Mouse (Mus musculus) hindbrain, embryonic 15.5 days (tissue): ENCODE data around the gene Tbc1d4. TPM values are rescaled to one million over a fixed set of nuclear protein-coding genes. Genes with fewer than 3 reads are reported as not detected.

Source experiments
- ATAC-seq: fragments of 200-750 bp; cut with Nextera tagmentation; 2 replicates; pipeline ENCODE4 v1.8.0; 2017; ENCODE audit warnings: low read depth, moderate number of reproducible peaks, moderate TSS enrichment; ENCODE audit not compliant: low FRiP score
- H3K27ac ChIP-seq: fragments of 300-500 bp; sonication (generic); replicated peaks from 2 replicates; pipeline ENCODE4 v1.5.1; 2015; ENCODE audit warnings: mild to moderate bottlenecking, inconsistent platforms
- H3K27me3 ChIP-seq: fragments of 300-500 bp; sonication (generic); 2 replicates; pipeline ENCODE4 v1.6.1; 2015; ENCODE audit warnings: control low read depth, inconsistent platforms
- H3K36me3 ChIP-seq: fragments of 300-500 bp; sonication (generic); 2 replicates; pipeline ENCODE4 v1.6.1; 2015; ENCODE audit warnings: control low read depth, inconsistent platforms
- H3K4me1 ChIP-seq: fragments of 300-500 bp; sonication (generic); replicated peaks from 2 replicates; pipeline ENCODE4 v1.6.1; 2015; ENCODE audit warnings: control low read depth, inconsistent platforms
- H3K4me2 ChIP-seq: fragments of 300-500 bp; sonication (generic); 2 replicates; pipeline ENCODE4 v1.6.1; 2015; ENCODE audit warnings: moderate library complexity, mild to moderate bottlenecking, inconsistent platforms
- H3K4me3 ChIP-seq: fragments of 300-500 bp; sonication (generic); 2 replicates; pipeline ENCODE4 v1.5.1; 2015; ENCODE audit warnings: mild to moderate bottlenecking, inconsistent platforms
- H3K9ac ChIP-seq: fragments of 300-500 bp; sonication (generic); 2 replicates; pipeline ENCODE4 v1.6.1; 2015; ENCODE audit warnings: inconsistent platforms
- H3K9me3 ChIP-seq: fragments of 300-500 bp; sonication (generic); 2 replicates; pipeline ENCODE4 v1.6.1; 2016; ENCODE audit warnings: control low read depth, inconsistent platforms
- WGBS: fragments of 180-500 bp; shearing (Covaris S2); methylation state at CpG from one replicate; pipeline ENCODE4 v1.1.7; 2015; 5-methylcytosine and 5-hydroxymethylcytosine counted together
- polyA plus RNA-seq: library from polyadenylated mRNA; unstranded; fragments of >200 nt; fragmentation: Nextera tagmentation; extraction: Ambion mirVana; gene quantifications from 2 replicates; pipeline ENCODE4 v1.2.1, GENCODE M21; 2015

Gene Tbc1d4
- polyA plus RNA-seq, 1 experiment from 2014 or later = 11.9 TPM

DNA sequence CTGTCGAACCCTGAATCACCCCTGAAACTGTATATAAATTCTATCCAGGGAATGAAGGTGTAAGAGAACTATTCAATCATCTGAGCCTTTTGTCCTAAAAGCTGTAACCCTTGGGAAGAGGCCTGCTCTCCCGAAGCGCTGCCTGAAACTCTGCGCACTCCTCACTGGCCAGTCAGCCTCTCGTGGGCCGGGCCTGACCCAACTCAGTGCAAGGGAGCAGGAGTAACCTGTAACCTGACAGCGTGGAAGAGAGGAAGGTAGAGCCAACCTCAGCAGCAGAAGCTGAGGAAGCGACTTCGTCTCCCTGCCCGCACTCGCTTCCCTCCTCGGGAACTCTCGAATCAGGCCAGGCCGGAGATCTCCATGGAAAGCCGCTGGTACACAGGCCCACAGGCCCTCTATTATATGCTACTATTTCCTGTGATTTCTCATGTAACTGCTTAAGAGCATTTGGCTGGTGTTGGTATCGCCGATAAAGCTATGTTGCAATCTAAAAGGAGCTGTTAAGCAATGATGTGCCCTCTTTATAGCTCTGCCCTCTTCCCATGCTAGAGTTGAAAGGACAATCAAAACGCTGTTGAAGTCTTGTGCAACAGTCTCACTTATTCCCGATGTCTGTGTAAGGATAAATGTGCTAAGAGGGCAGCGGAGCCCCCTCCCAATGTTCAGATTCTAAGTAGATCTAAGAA is 60.0 kb downstream of the Tbc1d4 start:
- no peak for ATAC-seq
- no peak overlapping the region for H3K4me2 ChIP-seq
- H3K36me3 ChIP-seq = no peaks in the 10 kb centered on the region
- no peaks in the 10 kb centered on the region for H3K9me3 ChIP-seq
- no peaks in the 10 kb centered on the region for H3K27me3 ChIP-seq
- no peak overlapping the region for H3K9ac ChIP-seq
- H3K27ac ChIP-seq = no peak overlapping the region
- WGBS = 89% methylated on average over 20 of the region's 20 CpGs
- H3K4me1 ChIP-seq = no peaks in the 10 kb centered on the region
- H3K4me3 ChIP-seq = no peak overlapping the region

DNA sequence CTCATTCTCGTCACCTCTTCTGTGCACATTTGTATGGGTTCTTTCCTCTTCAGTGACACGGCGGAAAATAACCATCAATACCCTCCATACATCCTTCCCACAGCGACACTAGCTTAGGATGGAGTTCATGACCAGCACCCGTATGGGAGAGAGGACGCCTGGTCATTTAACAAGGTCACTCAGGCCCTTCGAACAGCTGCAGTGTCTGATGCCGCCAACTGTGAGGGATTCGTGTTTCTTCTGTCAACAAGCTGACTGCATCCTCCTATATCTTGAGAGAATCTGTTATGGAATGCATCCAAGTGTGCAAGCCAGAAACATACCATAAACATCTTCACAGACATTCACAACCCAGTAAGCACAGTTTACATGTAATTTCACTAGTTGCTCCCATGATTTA is 67.1 kb downstream of the Tbc1d4 start:
- 78% methylated on average over 9 of the region's 9 CpGs for WGBS
- no peak overlapping the region for H3K9ac ChIP-seq
- no peaks in the 10 kb centered on the region for H3K27me3 ChIP-seq
- H3K4me3 ChIP-seq = no peak overlapping the region
- H3K9me3 ChIP-seq = no peaks in the 10 kb centered on the region
- no peak overlapping the region for H3K27ac ChIP-seq
- no peak overlapping the region for H3K4me2 ChIP-seq
- H3K4me1 ChIP-seq = 0 out of 2 replicates have a peak, but pooled peaks cover 3% of the 10 kb centered on the region
- H3K36me3 ChIP-seq = no peaks in the 10 kb centered on the region
- ATAC-seq = no peak

DNA sequence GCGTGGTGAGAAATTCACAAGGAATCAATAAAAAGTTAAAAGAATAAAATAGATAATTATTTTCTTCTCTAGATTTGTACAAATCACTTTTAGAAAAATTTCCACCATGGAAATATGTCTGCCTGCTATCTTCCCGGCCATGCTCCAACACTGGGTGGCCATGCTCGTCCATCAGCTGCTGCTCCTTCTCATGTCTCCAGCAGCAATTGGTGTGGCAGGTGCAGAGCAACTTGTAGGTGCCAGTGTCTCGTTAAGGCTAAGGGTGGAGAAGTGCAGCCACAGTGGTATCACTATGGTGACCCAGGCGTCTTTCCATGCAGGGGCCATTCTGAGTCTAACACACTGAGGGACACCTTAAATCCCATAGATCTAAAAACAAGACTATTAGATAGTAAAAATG is 67.8 kb downstream of the Tbc1d4 start:
- no peak for ATAC-seq
- H3K36me3 ChIP-seq = no peaks in the 10 kb centered on the region
- 89% methylated on average over 5 of the region's 5 CpGs for WGBS
- H3K27me3 ChIP-seq = no peaks in the 10 kb centered on the region
- H3K4me1 ChIP-seq = 0 out of 2 replicates have a peak, but pooled peaks cover 3% of the 10 kb centered on the region
- no peak overlapping the region for H3K9ac ChIP-seq
- no peak overlapping the region for H3K4me3 ChIP-seq
- H3K27ac ChIP-seq = no peak overlapping the region
- no peaks in the 10 kb centered on the region for H3K9me3 ChIP-seq
- no peak overlapping the region for H3K4me2 ChIP-seq

DNA sequence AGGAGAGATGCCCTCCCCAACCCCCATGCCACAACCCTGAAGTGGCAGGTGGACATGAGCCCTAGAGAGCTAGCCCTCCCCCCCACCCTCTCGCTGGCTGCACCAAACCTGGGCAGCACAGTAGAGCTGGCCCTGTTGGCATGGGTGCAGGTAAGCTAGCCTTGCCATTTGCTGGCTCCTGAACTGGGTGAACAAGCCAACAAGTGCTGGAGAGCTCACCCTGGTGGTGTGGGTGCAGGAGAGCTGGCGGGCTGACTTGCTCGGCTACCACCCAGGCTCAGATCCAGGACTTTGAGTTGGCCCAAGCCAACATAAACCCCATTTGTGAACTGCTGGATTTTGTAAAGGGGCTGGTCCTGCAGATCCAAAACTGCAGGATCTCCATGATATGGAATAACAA is 68.5 kb downstream of the Tbc1d4 start:
- 90% methylated on average over 3 of the region's 3 CpGs for WGBS

DNA sequence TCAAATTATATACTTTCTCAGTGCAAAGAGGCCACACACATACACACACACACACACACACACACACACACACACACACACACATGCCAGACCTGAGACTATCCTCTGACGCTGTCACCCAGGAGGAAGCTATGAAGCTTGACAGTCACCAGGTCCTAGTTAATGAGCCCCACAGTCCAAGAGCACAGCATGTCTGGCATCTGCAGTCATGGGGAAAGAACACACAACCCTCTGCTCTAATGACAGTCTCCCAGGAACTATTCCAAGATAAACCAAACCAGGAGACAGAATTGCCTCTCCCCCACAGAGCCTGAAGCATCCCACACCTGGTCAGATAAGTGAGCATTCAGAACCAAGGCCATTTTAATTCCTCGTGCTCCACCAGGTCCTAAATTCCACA is 71.1 kb downstream of the Tbc1d4 start:
- Histone ChIP-seq H3K36me3 (no peaks in the 10 kb centered on the region), H3K9ac (no peak overlapping the region), H3K27me3 (no peaks in the 10 kb centered on the region), H3K4me2 (no peak overlapping the region), H3K4me3 (no peak overlapping the region), H3K4me1 (0 out of 2 replicates have a peak, but pooled peaks cover 3% of the 10 kb centered on the region), H3K27ac (no peak overlapping the region), H3K9me3 (no peaks in the 10 kb centered on the region)
- ATAC-seq = peak; percentile 72
- WGBS = 57% methylated on average over 2 of the region's 2 CpGs

More for the DNA sequence above, 68.5 kb downstream of the Tbc1d4 start:
- Histone ChIP-seq H3K27me3 (no peaks in the 10 kb centered on the region), H3K9me3 (no peaks in the 10 kb centered on the region), H3K9ac (no peak overlapping the region), H3K4me3 (no peak overlapping the region), H3K4me1 (0 out of 2 replicates have a peak, but pooled peaks cover 3% of the 10 kb centered on the region), H3K4me2 (no peak overlapping the region), H3K36me3 (no peaks in the 10 kb centered on the region), H3K27ac (no peak overlapping the region)
- no peak for ATAC-seq

DNA sequence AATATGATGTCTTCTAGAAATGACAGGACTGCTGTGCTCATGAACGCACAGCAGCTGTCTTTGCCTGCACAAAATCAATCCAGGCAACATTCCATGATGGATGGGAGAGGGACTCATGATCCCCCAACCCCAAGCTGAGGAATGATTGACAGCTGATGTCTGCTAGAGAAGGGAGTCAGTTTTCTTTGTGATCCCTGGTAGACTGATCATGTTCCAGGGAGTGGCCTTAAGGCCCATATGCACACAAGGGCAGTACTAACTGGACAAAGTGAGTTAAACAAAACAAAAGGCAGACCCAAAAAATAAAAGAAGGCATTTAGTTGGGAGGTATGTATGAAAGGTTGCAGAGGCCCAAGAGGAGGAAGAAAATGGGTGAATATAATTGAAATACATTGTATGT is 71.6 kb downstream of the Tbc1d4 start:
- Histone ChIP-seq H3K36me3 (no peaks in the 10 kb centered on the region), H3K9ac (no peak overlapping the region), H3K9me3 (no peaks in the 10 kb centered on the region), H3K27ac (no peak overlapping the region), H3K4me1 (0 out of 2 replicates have a peak, but pooled peaks cover 3% of the 10 kb centered on the region), H3K4me3 (no peak overlapping the region), H3K27me3 (no peaks in the 10 kb centered on the region), H3K4me2 (no peak overlapping the region)
- no peak for ATAC-seq
- 54% methylated on average over 1 of the region's 1 CpGs for WGBS

DNA sequence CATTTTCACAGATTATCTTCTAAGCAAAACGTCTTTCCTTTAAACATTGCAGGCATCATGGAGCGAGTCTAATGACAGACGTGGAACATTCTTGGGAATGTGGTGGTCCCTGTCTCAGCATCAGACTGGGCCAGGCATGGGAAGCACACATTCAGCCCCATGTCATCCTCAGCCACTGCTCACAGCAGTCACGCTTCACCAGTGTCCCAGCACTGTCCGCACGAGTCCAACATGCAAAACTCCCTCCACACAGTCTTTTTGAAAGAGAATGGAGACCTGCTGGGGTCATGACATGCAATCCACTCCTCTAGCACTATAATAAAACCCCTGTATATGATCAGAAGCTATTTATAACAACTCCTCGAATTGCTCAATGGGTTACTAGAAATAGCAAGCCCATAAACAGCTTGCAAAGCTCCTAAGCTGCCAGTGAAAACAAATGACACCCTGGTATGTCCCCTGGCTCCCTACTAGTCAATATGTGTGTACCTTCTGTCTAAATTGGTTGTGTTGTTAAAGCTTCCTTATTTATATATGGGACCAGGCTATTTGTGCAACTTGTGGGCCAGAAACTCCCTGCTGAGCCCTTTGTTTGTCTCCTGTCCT is 76.8 kb downstream of the Tbc1d4 start:
- Histone ChIP-seq H3K4me1 (no peaks in the 10 kb centered on the region), H3K4me2 (no peak overlapping the region), H3K36me3 (no peaks in the 10 kb centered on the region), H3K9me3 (no peaks in the 10 kb centered on the region), H3K27ac (no peak overlapping the region), H3K4me3 (no peak overlapping the region), H3K9ac (no peak overlapping the region), H3K27me3 (no peaks in the 10 kb centered on the region)
- 54% methylated on average over 7 of the region's 7 CpGs for WGBS
- ATAC-seq = no peak

DNA sequence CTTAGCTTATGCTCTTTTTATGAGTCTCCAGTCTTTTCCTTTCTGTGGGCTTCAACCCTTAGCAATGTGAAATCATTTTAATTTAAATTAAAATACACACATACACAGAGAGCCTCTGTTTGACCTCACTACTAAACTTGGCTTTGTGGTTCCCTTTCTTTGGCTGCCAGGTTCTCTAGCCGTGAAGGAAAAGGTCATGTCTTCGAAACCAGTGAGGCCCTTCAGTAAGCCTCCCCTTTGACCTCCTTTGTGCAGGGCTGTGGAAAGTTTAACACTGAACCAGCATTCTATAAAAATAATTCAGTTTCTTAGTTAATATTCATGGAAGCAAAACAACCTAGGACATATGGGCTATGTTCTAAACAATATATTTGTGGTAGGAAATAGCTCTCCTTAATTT is 78.5 kb downstream of the Tbc1d4 start:
- Histone ChIP-seq H3K27me3 (no peaks in the 10 kb centered on the region), H3K9me3 (no peaks in the 10 kb centered on the region), H3K4me1 (no peaks in the 10 kb centered on the region), H3K9ac (no peak overlapping the region), H3K4me2 (no peak overlapping the region), H3K4me3 (no peak overlapping the region), H3K36me3 (no peaks in the 10 kb centered on the region), H3K27ac (no peak overlapping the region)
- ATAC-seq = no peak
- 40% methylated on average over 2 of the region's 2 CpGs for WGBS

DNA sequence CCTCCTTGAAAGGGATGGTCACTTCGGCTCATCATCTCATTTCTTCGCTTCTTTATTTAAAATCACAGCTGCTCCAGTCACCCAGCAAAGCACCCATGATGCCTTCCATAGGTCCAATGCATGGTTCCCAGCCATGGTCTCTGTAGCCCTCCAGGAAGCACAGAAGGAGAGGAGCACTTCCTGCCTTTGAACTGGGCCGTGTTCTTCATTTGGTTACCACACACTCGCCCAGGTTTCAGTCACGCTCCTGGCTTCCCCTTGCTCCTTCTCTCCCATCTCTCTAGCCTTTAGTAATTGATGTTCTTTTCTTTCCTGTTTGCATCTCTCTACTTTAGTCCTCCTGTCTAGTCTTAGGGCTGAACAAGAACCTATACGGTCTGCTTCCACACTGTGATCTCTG is 79.8 kb downstream of the Tbc1d4 start:
- Histone ChIP-seq H3K27ac (no peak overlapping the region), H3K9ac (no peak overlapping the region), H3K36me3 (no peaks in the 10 kb centered on the region), H3K4me1 (no peaks in the 10 kb centered on the region), H3K27me3 (no peaks in the 10 kb centered on the region), H3K4me3 (no peak overlapping the region), H3K9me3 (no peaks in the 10 kb centered on the region), H3K4me2 (no peak overlapping the region)
- 86% methylated on average over 6 of the region's 6 CpGs for WGBS
- ATAC-seq = no peak

DNA sequence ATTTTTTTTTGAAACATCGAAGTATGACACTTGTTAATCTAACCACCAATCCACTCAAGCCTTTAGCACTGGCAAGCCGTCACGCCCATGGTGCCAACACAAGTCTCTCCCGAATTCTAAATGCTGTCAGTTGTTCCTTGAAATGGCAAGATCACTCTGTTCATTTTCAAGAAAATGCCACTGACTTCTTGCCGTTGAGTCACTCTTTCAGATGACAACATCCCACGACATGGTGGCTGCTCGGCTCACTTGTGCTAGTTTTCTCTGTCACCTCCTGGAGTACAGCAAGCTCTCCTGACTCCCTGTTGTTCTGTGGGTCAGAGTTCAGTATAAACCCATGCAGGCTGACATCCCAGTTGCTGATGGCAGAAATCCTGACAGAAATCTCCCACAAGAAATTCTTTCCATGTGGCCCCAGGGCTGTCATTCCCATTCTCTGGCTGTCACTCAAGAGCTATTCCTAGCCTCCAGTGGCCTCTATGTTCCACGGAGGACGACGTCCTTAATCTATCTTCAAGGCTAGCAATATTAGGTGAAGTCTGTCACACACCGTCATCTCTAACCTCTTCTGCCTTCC is 81.5 kb downstream of the Tbc1d4 start:
- Histone ChIP-seq H3K9ac (no peak overlapping the region), H3K27me3 (no peaks in the 10 kb centered on the region), H3K36me3 (no peaks in the 10 kb centered on the region), H3K9me3 (no peaks in the 10 kb centered on the region), H3K4me1 (no peaks in the 10 kb centered on the region), H3K27ac (no peak overlapping the region), H3K4me3 (no peak overlapping the region), H3K4me2 (no peak overlapping the region)
- WGBS = 77% methylated on average over 11 of the region's 11 CpGs
- no peak for ATAC-seq

DNA sequence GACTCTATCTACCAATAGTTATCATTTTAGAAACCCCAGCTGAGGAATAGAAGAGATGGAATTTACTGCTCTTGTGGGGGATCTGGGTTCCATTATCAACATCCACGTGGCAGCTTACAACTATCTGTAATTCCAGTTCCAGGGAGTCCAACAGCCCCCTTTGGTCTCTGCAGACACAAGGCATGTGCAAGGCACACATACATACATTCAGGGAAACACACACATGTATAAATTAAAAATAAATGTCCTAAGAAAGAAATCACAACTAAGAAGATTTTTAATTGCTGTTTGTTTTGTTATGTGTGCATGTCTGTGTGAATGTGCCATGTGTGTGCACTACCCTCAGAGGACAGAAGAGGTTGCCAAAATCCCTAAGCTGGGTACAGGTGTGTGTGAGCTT is 82.5 kb downstream of the Tbc1d4 start:
- H3K36me3 ChIP-seq = no peaks in the 10 kb centered on the region
- ATAC-seq = no peak
- H3K27ac ChIP-seq = no peak overlapping the region
- no peak overlapping the region for H3K4me2 ChIP-seq
- no peaks in the 10 kb centered on the region for H3K27me3 ChIP-seq
- no peaks in the 10 kb centered on the region for H3K4me1 ChIP-seq
- no peak overlapping the region for H3K9ac ChIP-seq
- WGBS = 73% methylated on average over 1 of the region's 1 CpGs
- no peak overlapping the region for H3K4me3 ChIP-seq
- H3K9me3 ChIP-seq = no peaks in the 10 kb centered on the region

DNA sequence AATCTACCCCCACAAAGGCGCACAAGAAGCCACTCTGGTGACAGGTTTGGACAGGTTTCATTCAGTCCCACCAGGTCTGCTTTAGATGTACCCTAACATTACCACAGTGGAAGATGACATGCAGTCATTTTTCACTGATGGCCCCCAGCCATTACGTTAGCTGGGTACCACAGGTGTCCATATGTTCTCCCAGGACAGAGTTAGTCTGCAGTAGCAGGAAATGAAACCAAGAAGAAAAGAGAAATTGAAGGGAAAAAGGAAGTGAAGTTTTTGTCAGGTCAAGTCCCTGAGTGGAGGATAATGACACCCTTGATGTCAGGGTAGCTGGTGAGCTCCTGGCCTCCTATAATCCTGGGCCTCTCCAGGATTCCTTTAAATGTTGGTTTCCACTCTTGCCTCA is 89.0 kb downstream of the Tbc1d4 start:
- no peaks in the 10 kb centered on the region for H3K36me3 ChIP-seq
- H3K4me3 ChIP-seq = no peak overlapping the region
- H3K27ac ChIP-seq = no peak overlapping the region
- no peaks in the 10 kb centered on the region for H3K27me3 ChIP-seq
- no peaks in the 10 kb centered on the region for H3K9me3 ChIP-seq
- H3K9ac ChIP-seq = no peak overlapping the region
- no peak for ATAC-seq
- 86% methylated on average over 2 of the region's 2 CpGs for WGBS
- H3K4me2 ChIP-seq = no peak overlapping the region
- H3K4me1 ChIP-seq = no peaks in the 10 kb centered on the region
